ENCODE assay signal across 21 mouse cellular contexts in the genomic region with DNA sequence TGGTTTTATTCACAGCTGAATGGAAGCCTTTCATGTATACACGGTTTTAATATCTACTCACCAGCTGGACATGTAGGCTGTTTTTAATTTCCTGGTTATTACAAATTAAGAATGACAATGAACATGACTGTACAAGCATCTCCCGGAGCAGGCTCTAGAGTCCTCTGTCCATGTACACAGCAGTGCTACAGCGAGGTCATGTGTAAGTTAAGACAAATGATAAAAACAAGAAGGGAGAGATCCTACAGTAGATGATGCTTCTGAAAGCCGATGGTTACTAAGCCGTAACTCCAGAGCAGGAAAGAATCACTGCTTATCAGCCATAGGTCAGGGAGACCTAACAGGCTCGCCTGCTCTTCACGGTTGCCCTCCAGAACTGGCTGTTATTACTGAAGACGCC. TPM values are rescaled to one million over a fixed set of nuclear protein-coding genes. Genes with fewer than 3 reads are reported as not detected.
"Had no signal": no experiment of that assay in that cellular context is flagged by ENCODE, and none has a peak within 500 bp of the region (broad histone marks: within the 10 kb centered on the region; RNA-seq: fewer than 3 reads in every experiment).

No protein-coding gene starts in this region.

- H3K9ac ChIP-seq: limb, embryonic 12.5 days; limb, embryonic 15.5 days; liver, embryonic 14.5 days; lung, embryonic 14.5 days; midbrain, embryonic 15.5 days; neural tube, embryonic 12.5 days; stomach, embryonic 15.5 days had no signal

- H3K9me3 ChIP-seq: limb, embryonic 12.5 days; limb, embryonic 15.5 days; midbrain, embryonic 15.5 days; neural tube, embryonic 12.5 days; stomach, embryonic 15.5 days had no signal

- H3K27me3 ChIP-seq: limb, embryonic 12.5 days; limb, embryonic 15.5 days; midbrain, embryonic 15.5 days; neural tube, embryonic 12.5 days; stomach, embryonic 15.5 days had no signal

- DNase-seq: kidney, adult 2 months; kidney, postnatal 25 days; left cerebral cortex, postnatal 4 days; liver, postnatal 0 days; lung, embryonic 14.5 days; retina, postnatal 1 day; right cerebral cortex, postnatal 25 days; spleen, adult 18-20 months; thymus, postnatal 25 days had no signal

- ATAC-seq: intestine, postnatal 0 days; liver, postnatal 0 days; lung, postnatal 0 days; midbrain, embryonic 15.5 days had no signal

- H3K4me3 ChIP-seq: limb, embryonic 12.5 days; limb, embryonic 15.5 days; midbrain, embryonic 15.5 days; neural tube, embryonic 12.5 days; stomach, embryonic 15.5 days had no signal

- H3K27ac ChIP-seq: kidney, postnatal 0 days; limb, embryonic 12.5 days; limb, embryonic 15.5 days; liver, embryonic 14.5 days; macrophage; midbrain, embryonic 15.5 days; neural tube, embryonic 12.5 days; stomach, embryonic 15.5 days had no signal

- H3K4me2 ChIP-seq: limb, embryonic 12.5 days; limb, embryonic 15.5 days; liver, embryonic 11.5 days; lung, embryonic 14.5 days; midbrain, embryonic 15.5 days; neural tube, embryonic 12.5 days; stomach, embryonic 15.5 days had no signal

RNA-seq across cellular contexts. Expression of a gene that starts 59.2 kb away (rescaled TPM):
- total RNA-seq: monocyte, adult 5-6 weeks had no signal
